Mouse (Mus musculus) colon, adult 2 months (tissue): ENCODE results near the gene Zfp157. TPM values are rescaled to one million over a fixed set of nuclear protein-coding genes. Genes with fewer than 3 reads are reported as not detected.

Source experiments
- polyA plus RNA-seq: library from polyadenylated mRNA; depleted of rRNA; stranded (reverse); fragments of >200 nt; gene quantifications from 2 replicates; pipeline ENCODE4 v1.2.3, GENCODE M21; 2012; rRNA removed

Gene Zfp157
- polyA plus RNA-seq = 1.6 TPM in 2 replicates

DNA sequence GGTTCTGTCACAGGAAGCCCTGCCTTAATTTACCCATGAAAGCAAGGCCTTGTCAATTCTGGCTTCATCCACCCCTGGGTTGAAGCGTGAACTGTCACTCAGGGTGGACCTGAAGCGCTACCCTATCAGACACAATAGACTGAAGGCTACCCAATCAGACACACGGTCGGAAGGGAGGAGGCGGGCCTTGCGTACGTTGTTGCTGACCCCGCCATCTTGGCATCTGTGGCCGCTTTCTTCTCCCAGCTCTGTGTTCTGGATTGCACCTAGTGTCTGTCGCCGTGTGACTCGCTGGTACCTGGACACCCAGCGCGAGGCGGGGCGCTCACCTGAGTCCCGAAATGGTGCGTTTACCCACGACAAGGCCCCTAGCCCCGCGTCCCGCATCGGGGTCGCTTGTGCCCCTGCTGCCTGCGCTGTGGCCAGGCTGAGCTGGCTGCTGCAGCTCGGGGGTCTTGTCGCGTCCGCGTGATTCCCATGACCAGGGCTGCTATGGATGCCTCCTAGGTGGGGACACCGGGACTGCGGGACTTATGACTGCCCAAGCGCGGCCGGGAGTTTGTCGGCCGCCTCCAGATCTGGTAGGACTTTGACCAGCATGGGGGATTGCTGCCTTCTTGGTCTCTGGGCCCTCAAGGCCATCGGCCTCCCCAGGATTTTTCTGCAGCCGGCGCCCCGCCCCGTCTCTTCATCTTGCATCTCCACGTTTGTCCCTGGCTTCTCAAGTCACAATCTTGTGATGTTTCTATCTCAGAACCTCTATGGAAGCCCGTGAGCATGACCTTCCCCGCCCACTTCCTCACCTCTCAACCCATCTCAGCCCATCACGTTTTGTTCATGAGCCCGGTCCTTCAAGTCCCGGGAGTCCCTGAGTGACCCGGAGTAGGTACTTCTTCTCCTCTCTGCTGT, at the start of gene Zfp157:
Zfp157 (plus strand) TSS at position 183 of the 909 bp plus-strand sequence.

Other genes starting within 250 kb of the Zfp157 start
- gene Mblac1, start 247.2 kb upstream of the Zfp157 start, polyA plus RNA-seq = 7.7 and 9.6 TPM in 2 replicates
- gene Nxpe5, start 215.6 kb upstream of the Zfp157 start, polyA plus RNA-seq = 1.8 and 2.0 TPM in 2 replicates
- gene Lamtor4, start 186.0 kb upstream of the Zfp157 start, polyA plus RNA-seq = 176 and 202 TPM in 2 replicates
- gene BC037034, start 177.4 kb upstream of the Zfp157 start, polyA plus RNA-seq = 60.0 and 79.7 TPM in 2 replicates
- 0.52 and 0.76 TPM in 2 replicates for gene Gal3st4, start 168.6 kb upstream of the Zfp157 start, polyA plus RNA-seq
- not detected in 2 replicates for gene Gm43720, start 161.5 kb upstream of the Zfp157 start, polyA plus RNA-seq
- gene Gpc2, start 161.5 kb upstream of the Zfp157 start, polyA plus RNA-seq = 2.2 and 3.5 TPM in 2 replicates
- 0.50 and 0.75 TPM in 2 replicates for gene Stag3, start 161.2 kb upstream of the Zfp157 start, polyA plus RNA-seq
- 0.38 TPM in 1 of 2 replicates, not detected in the other for gene Pvrig, start 99.5 kb upstream of the Zfp157 start, polyA plus RNA-seq
- not detected in 2 replicates for gene 1700123K08Rik, start 123.2 kb downstream of the Zfp157 start, polyA plus RNA-seq
- gene Zfp68, start 178.3 kb downstream of the Zfp157 start, polyA plus RNA-seq = 3.1 and 4.0 TPM in 2 replicates
- 1.2 and 1.5 TPM in 2 replicates for gene A430033K04Rik, start 181.4 kb downstream of the Zfp157 start, polyA plus RNA-seq